Mouse (Mus musculus) cerebellum, adult 2 months (tissue): Measurements from ENCODE around the gene Sult6b2.

ENCODE experiments used
- CTCF ChIP-seq: fragments of 200-500 bp; IDR thresholded peaks from 2 replicates; pipeline ENCODE4 v1.5.1; 2011; ENCODE audit warnings: low read depth, mild to moderate bottlenecking, control low read depth, low read length, moderate library complexity, borderline replicate concordance; ENCODE audit not compliant: insufficient read depth
- POLR2A ChIP-seq: fragments of 200-500 bp; IDR thresholded peaks from 2 replicates; pipeline ENCODE4 v1.6.1; 2011; ENCODE audit warnings: low read length, control low read depth, borderline replicate concordance; ENCODE audit not compliant: insufficient read depth

- TF ChIP-seq CTCF (no peak), POLR2A (no peak)
These were observed 61.1 kb downstream of the Sult6b2 start for GRCm38 (mm10) chr6:142743193-142743592.
